Mouse (Mus musculus): Measurements from ENCODE around the gene Slc39a12.

DNA sequence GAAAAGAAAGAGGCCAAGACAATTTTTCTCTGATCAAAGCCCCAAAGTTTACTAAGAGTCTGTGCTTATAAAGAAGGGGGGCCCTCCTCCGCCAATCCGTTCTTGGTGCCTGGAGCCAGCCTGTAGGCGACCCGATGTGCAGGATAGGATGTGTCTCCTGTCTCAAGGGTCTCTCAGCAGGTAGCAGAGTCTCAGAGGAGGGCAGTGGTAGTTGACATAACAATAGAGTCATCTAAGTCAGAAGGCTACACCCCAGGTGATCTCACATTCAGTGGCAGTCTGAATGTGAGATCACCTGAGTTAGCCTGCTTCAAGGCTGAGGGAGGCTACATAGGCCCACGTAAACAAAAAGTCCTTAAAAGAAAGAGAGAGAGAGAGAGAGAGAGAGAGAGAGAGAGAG, 130.1 kb downstream of the Slc39a12 start:
- TF ChIP-seq CTCF (IDR thresholded peaks at IDR 0.05; ENCODE audit: extremely low read depth, insufficient read length, insufficient replicate concordance, low read depth, low read length), result no peak
- TF ChIP-seq POLR2A (IDR thresholded peaks at IDR 0.05; ENCODE audit: low read depth, low read length), result no peak

Data from small intestine, adult 2 months (tissue).